Mouse (Mus musculus) midbrain, embryonic 12.5 days (tissue): ENCODE measurements at regions not wholly inside any gene's neighbourhood (a gene's known extent, or its start where the extent isn't known, plus 50 kb on each side); places are given as distances from the start of the nearest gene placed in this dataset.

Experiments
- ATAC-seq: fragments of 200-750 bp; cut with Nextera tagmentation; 2 replicates; pipeline ENCODE4 v1.8.0; 2017; ENCODE audit warnings: low read depth, moderate TSS enrichment, moderate library complexity; ENCODE audit not compliant: low FRiP score
- H3K27ac ChIP-seq: fragments of 300-500 bp; sonication (generic); replicated peaks from 2 replicates; pipeline ENCODE4 v1.5.1; 2016; ENCODE audit warnings: mild to moderate bottlenecking
- H3K27me3 ChIP-seq: fragments of 300-500 bp; sonication (generic); 2 replicates; pipeline ENCODE4 v1.6.1; 2016; ENCODE audit warnings: mild to moderate bottlenecking
- H3K36me3 ChIP-seq: fragments of 300-500 bp; sonication (generic); 2 replicates; pipeline ENCODE4 v1.6.1; 2016
- H3K4me1 ChIP-seq: fragments of 300-500 bp; sonication (generic); 2 replicates; pipeline ENCODE4 v1.6.1; 2016
- H3K4me2 ChIP-seq: fragments of 300-500 bp; sonication (generic); replicated peaks from 2 replicates; pipeline ENCODE4 v1.6.1; 2016; ENCODE audit warnings: mild to moderate bottlenecking, moderate library complexity
- H3K4me3 ChIP-seq: fragments of 300-500 bp; sonication (generic); 2 replicates; pipeline ENCODE4 v1.5.1; 2016; ENCODE audit warnings: mild to moderate bottlenecking
- H3K9ac ChIP-seq: fragments of 300-500 bp; sonication (generic); replicated peaks from 2 replicates; pipeline ENCODE4 v1.6.1; 2016; ENCODE audit warnings: mild to moderate bottlenecking, moderate library complexity
- H3K9me3 ChIP-seq: fragments of 300-500 bp; sonication (generic); 2 replicates; pipeline ENCODE4 v1.6.1; 2016; ENCODE audit warnings: mild to moderate bottlenecking
- WGBS: fragments of 180-500 bp; shearing (Covaris S2); methylation state at CpG from one replicate; pipeline ENCODE4 v1.1.7; 2016; 5-methylcytosine and 5-hydroxymethylcytosine counted together

DNA sequence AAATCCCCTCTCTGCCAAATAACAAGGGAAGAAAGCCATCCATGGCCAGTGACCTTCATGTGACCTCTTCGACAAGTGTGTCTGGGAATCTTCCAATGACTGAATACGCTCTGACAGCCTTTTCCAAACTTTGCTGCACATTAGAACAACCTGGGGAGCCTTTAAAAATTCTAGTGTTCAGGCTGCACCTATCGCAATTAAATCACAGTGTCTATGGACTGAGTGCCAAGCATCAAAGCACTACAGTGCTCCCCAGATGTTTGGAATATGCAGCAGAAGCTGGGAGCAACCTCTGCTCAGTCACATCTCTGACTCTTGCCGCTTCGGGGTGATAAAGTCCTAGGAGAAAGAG lies 370.2 kb upstream of the Atp2b1 start:
- H3K27ac ChIP-seq: peak overlapping the region; percentile 39; the same call in 1 of the 2 replicates
- no peak for ATAC-seq

DNA sequence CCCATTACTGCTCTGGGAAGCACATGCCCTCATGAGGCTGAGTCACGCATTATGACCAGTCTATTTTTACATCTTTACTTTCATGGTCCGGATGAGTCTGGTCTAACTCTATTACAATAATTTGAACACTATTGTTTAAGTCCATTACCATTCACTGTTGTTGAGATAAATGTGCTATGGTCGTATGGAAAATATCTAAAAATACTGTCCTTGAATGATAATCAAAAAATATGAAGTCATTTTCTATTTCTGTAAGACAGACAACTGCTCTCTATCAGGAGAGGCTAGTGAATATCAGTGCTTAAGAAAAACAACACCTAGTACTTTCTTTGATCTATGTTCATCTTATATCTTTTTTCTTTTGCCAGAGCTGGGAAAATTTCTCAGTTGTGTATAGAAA lies 359.6 kb upstream of the Atp2b1 start:
- no peak for ATAC-seq
- Histone ChIP-seq H3K4me1 (no peaks in the 10 kb centered on the region), H3K9me3 (no peaks in the 10 kb centered on the region), H3K4me3 (no peak overlapping the region), H3K27me3 (no peaks in the 10 kb centered on the region), H3K36me3 (no peaks in the 10 kb centered on the region), H3K4me2 (no peak overlapping the region), H3K27ac (no peak overlapping the region), H3K9ac (no peak overlapping the region)
- WGBS: 87% methylated on average over 3 of the region's 3 CpGs

More for the DNA sequence above, 370.2 kb upstream of the Atp2b1 start:
- Histone ChIP-seq H3K9ac (no peak overlapping the region), H3K4me3 (no peak overlapping the region), H3K9me3 (no peaks in the 10 kb centered on the region), H3K27me3 (no peaks in the 10 kb centered on the region), H3K4me1 (0 out of 2 replicates have a peak, but pooled peaks cover 4% of the 10 kb centered on the region), H3K4me2 (no peak overlapping the region), H3K36me3 (no peaks in the 10 kb centered on the region)
- WGBS: 64% methylated on average over 5 of the region's 5 CpGs

DNA sequence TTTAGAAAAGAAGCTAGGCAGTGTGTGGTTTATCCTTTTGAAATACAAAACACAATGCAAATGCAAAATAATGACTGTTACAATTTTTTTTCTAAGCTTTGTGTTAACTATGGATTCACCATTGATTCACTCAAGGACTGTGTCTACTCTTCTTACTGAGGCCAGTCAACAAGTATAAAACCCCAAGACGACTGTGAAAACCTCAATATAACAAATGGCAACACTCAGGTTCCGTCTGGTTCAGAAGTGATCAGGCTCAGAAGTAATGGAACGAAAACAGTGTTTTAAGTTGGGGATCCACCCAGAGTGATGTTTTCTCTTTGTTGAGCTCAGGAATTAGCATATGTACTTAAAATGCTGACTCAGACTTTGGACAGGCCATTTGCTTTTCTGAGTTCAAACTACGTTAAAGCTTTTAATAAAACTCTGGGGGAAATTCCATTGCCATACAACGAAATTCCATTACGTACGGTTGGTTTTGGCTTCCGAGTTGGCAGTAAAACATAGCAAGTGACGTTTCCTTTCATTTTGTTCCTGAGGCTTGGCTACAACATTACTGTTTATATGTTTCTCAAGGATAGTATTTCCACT lies 356.6 kb upstream of the Atp2b1 start:
- Histone ChIP-seq H3K27me3 (no peaks in the 10 kb centered on the region), H3K36me3 (no peaks in the 10 kb centered on the region), H3K9ac (no peak overlapping the region), H3K27ac (no peak overlapping the region), H3K4me2 (no peak overlapping the region), H3K9me3 (no peaks in the 10 kb centered on the region), H3K4me3 (no peak overlapping the region), H3K4me1 (no peaks in the 10 kb centered on the region)
- WGBS: 87% methylated on average over 9 of the region's 9 CpGs
- ATAC-seq: no peak

DNA sequence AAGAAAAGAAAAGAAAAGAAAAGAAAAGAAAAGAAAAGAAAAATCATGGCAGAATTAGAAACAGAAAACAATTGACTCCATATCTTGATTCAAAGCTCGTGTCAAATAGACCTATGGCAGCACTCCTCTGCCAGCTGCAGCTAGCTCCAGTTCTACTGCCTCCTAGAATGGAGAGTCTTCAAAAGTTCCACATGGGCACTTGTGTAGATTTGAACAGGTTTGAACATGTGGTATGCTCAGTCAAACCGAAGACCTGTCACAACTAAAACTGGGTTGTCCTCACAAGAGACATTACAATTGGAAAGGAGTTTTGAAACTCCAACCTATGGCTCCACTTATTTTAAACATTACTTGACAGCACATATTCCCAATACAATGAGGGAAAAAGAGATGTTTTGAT lies 355.6 kb upstream of the Atp2b1 start:
- Histone ChIP-seq H3K9me3 (no peaks in the 10 kb centered on the region), H3K36me3 (no peaks in the 10 kb centered on the region), H3K27ac (no peak overlapping the region), H3K4me1 (no peaks in the 10 kb centered on the region), H3K9ac (no peak overlapping the region), H3K4me2 (no peak overlapping the region), H3K4me3 (no peak overlapping the region), H3K27me3 (no peaks in the 10 kb centered on the region)
- WGBS: 86% methylated on average over 2 of the region's 2 CpGs
- ATAC-seq: no peak

DNA sequence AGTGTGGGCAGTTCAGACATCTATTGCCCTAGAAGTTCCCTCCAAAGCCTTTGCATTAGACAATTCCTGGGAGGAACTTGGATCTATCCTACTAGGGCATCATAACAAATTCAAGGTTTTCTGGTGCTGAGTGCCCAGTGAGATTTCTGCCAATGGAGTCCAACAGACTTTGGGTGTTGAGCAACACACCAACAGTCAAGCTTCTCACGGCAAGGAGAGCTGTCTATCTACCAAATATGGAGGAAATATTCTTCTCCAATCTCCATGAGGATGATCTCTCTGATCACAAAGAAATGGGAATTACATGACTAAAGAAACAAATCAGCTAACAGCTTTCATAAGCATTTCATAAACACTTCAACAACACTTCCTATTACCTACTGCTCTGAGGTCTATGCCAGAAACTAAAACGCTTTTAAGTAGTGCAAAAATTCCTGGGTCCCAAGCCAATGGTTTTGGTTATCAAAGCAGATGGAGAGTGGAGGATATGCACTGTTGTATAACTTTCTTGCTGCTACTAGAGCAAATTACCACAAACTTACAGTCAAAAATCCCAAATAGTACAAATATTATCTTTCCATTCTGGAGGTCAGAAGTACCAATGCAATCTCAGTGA lies 351.8 kb upstream of the Atp2b1 start:
- Histone ChIP-seq H3K4me3 (no peak overlapping the region), H3K9me3 (no peaks in the 10 kb centered on the region), H3K36me3 (no peaks in the 10 kb centered on the region), H3K27ac (no peak overlapping the region), H3K27me3 (no peaks in the 10 kb centered on the region), H3K9ac (no peak overlapping the region), H3K4me1 (no peaks in the 10 kb centered on the region), H3K4me2 (no peak overlapping the region)
- no peak for ATAC-seq
- 89% methylated on average over 2 of the region's 2 CpGs for WGBS

DNA sequence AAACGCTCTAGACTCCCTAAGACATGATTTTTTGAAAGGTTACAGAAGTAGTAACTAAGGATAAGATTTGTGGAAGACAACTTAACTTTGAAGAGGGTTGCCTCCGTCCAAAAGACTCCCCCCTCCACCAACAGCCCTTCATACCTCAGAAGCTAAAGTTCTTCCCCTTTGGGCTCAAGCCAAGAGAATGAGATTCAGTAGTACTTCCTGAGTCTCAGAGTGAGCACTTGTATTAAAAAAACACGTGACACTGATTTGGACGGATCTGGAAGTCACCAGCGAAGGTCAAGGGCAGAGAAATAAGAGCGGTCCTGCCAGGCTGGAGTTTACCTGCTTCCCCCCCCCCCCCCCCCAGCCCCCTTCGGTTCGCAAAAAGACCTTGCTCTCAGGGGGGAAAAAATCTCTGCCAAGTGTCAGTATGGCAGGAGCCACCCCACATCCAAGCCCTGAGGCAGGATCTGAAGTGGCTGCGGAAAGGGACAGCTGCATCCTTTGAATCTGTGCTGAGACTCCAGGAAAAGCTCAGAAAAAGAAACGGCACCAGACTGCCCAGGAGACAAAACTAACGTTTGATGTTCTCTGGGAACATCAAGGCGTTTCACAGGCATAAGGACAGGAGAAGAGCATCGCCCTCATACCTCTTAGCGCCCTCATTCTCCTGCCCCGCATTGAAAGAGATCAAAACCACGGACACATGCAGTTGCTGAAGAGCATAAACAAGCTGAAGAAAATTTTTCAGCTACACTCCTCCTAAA lies 341.2 kb upstream of the Atp2b1 start:
- WGBS: 67% methylated on average over 16 of the region's 16 CpGs
- Histone ChIP-seq H3K4me2 (no peak overlapping the region), H3K9ac (no peak overlapping the region), H3K4me3 (no peak overlapping the region), H3K27me3 (no peaks in the 10 kb centered on the region), H3K27ac (no peak overlapping the region), H3K4me1 (no peaks in the 10 kb centered on the region), H3K36me3 (no peaks in the 10 kb centered on the region), H3K9me3 (no peaks in the 10 kb centered on the region)
- ATAC-seq: no peak

DNA sequence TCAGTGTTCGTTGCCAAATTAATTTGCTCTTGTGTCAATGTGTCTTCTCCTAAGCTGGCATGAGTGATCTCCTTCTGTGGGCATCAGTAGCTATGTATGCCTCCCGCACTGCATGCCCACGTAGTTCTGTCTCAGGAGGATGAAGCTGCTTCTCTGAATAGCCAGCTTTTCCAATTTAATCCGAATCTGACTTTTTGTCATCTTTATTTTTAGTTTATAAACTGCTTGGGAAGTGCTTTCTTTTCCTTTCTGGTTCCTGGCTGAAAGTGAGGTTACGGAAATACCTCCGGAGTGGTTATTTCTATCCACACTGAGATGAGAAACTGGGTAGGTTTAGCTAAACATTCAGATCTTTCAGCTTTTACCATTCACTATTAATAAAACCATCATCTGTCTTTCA lies 337.2 kb upstream of the Atp2b1 start:
- Histone ChIP-seq H3K4me2 (no peak overlapping the region), H3K27me3 (no peaks in the 10 kb centered on the region), H3K36me3 (no peaks in the 10 kb centered on the region), H3K9me3 (no peaks in the 10 kb centered on the region), H3K9ac (no peak overlapping the region), H3K27ac (no peak overlapping the region), H3K4me3 (no peak overlapping the region), H3K4me1 (no peaks in the 10 kb centered on the region)
- 89% methylated on average over 6 of the region's 6 CpGs for WGBS
- no peak for ATAC-seq

DNA sequence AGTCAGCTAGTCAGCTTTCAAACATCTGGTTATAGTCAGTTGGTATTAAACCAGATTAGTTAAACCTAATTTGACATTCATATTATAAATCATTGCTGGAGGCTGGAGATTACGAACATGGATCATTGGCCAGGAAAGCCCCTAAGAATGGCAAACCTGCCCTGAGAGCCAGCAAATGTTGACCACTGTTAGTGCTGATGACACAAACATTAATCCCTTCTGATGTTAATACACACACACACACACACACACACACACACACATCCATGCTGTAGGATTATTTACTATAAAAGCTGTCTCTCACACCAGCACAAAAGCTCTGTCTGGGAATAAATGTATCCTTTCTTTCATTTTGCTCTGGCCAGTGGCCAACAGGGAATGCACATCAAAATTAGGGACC lies 329.4 kb upstream of the Atp2b1 start:
- Histone ChIP-seq H3K9me3 (no peaks in the 10 kb centered on the region), H3K27me3 (no peaks in the 10 kb centered on the region), H3K4me3 (no peak overlapping the region), H3K27ac (no peak overlapping the region), H3K4me2 (no peak overlapping the region), H3K9ac (no peak overlapping the region), H3K4me1 (no peaks in the 10 kb centered on the region), H3K36me3 (no peaks in the 10 kb centered on the region)
- ATAC-seq: no peak
- 77% methylated on average over 1 of the region's 1 CpGs for WGBS

DNA sequence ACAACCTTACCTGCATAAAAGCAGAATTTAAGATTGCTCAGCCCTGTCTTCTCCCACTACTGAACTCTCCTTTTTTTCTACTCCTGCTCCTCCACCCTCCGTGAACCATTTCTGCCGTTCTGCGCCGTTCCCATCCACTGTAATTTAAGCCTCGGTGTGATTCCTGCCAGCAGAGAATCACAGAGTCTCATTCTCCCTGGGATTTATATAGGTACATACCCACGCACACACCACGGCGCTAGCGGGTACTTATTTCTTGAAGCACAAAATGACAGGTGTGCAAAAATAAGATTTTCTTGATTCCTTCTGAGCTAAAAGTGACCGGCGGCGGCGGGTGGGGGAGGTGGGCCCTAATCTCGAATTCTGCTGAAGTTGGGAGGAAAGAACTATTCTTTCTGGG lies 324.5 kb upstream of the Atp2b1 start:
- no peaks in the 10 kb centered on the region for H3K36me3 ChIP-seq
- ATAC-seq: no peak
- no peak overlapping the region for H3K4me3 ChIP-seq
- no peak overlapping the region for H3K4me2 ChIP-seq
- H3K9me3 ChIP-seq: no peaks in the 10 kb centered on the region
- no peak overlapping the region for H3K9ac ChIP-seq
- WGBS: 88% methylated on average over 14 of the region's 14 CpGs
- H3K4me1 ChIP-seq: no peaks in the 10 kb centered on the region
- no peaks in the 10 kb centered on the region for H3K27me3 ChIP-seq
- no peak overlapping the region for H3K27ac ChIP-seq

DNA sequence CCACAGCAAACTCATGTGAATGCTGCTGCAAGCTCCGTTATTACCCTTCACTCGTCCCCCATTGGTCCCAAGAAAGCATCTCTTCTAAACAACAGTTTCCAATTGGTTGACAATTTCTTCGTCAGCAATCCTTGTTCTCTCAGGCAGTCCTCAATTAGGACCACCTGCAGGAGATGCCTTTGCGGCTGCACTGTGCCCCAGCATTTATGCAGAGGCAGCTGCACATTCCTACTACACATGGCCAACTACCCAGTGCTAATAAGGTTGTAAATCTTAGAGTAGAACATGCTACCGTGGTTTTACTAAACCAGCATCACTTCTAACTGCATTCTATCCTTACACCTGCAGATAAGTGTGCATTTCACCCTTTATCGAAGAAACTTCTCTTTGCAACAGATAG lies 322.1 kb upstream of the Atp2b1 start:
- no peak overlapping the region for H3K27ac ChIP-seq
- no peaks in the 10 kb centered on the region for H3K27me3 ChIP-seq
- H3K9me3 ChIP-seq: no peaks in the 10 kb centered on the region
- ATAC-seq: no peak
- no peak overlapping the region for H3K9ac ChIP-seq
- WGBS: 83% methylated on average over 6 of the region's 6 CpGs
- H3K4me2 ChIP-seq: no peak overlapping the region
- H3K4me3 ChIP-seq: no peak overlapping the region
- H3K36me3 ChIP-seq: no peaks in the 10 kb centered on the region
- no peaks in the 10 kb centered on the region for H3K4me1 ChIP-seq

DNA sequence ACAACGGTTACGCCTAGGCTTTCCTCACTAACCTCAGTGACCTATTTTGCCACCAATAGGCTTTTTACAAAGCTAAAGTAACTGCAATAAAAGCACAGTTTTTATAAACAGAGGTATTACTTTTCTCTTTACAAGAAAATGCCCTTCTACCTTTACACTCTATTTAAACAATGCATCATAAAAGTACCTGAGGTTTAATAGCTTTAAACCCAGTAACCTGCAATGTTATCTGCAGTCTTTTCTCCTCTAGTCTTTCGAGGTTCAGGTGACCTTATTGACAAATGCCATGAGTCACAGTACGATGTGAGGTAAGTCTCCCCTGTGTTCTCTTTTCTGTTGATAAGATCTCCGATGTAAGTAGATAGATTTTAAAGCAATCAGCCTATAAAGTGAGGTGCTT lies 320.3 kb upstream of the Atp2b1 start:
- Histone ChIP-seq H3K4me3 (no peak overlapping the region), H3K9ac (no peak overlapping the region), H3K4me2 (no peak overlapping the region), H3K27me3 (no peaks in the 10 kb centered on the region), H3K27ac (no peak overlapping the region), H3K36me3 (no peaks in the 10 kb centered on the region), H3K4me1 (no peaks in the 10 kb centered on the region), H3K9me3 (no peaks in the 10 kb centered on the region)
- ATAC-seq: no peak
- 89% methylated on average over 5 of the region's 5 CpGs for WGBS

DNA sequence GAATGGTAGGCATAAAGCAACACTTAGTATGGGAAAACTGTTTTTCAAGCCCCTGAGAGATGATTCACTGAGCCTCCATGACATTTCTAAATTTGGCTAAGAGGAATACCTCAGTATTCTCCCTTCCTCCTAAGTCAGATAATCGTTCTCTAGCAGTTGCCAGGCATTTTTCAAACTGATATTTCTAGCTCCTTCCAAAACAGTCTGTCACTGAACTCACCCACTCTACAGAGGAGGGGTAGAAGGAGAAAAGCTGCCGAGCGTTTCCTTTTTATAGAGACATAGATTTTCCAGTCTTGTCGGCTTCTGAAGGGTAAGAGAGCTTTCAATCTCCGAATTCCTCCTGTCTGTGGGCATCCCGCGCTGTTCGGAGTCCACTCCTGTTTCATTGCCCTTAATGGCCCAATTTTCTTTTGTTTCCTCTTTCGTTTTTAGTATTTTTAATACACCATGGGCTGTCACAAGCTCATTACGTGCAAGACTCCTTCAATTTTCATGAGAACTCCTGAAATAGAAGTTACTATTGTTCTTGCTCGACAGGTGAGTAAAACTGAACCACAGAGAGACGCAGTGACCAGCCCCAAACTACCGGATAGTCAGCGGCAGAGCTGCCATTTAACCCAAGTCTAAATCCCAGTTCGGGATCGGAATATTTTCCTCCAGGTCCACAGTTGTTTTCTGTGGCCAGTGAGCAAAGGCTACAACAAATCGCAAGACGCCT lies 305.8 kb upstream of the Atp2b1 start:
- WGBS: 90% methylated on average over 18 of the region's 18 CpGs
- H3K27me3 ChIP-seq: no peaks in the 10 kb centered on the region
- H3K4me3 ChIP-seq: no peak overlapping the region
- H3K4me1 ChIP-seq: no peaks in the 10 kb centered on the region
- no peaks in the 10 kb centered on the region for H3K9me3 ChIP-seq
- no peak overlapping the region for H3K9ac ChIP-seq
- H3K4me2 ChIP-seq: no peak overlapping the region
- no peaks in the 10 kb centered on the region for H3K36me3 ChIP-seq
- H3K27ac ChIP-seq: no peak overlapping the region
- ATAC-seq: no peak
